Mouse (Mus musculus) left cerebral cortex, postnatal 25 days (tissue): ENCODE data around the gene Erg. TPM values are rescaled to one million over a fixed set of nuclear protein-coding genes. Genes with fewer than 3 reads are reported as not detected.

Experiments used
- DNase-seq, 2 experiments: peaks; one replicate each; pipeline ENCODE4 v3.0.0; 2022; ENCODE audit warnings: low spot score in 2 of 2, mixed read lengths in 1 of 2
- intact Hi-C: fragments of 180-260 bp; cut with DNase I; formaldehyde crosslinking; loops from one replicate; pipeline ENCODE4 v1.15.1; 2025
- total RNA-seq, 2 experiments: library from RNA; stranded (reverse); gene quantifications; 2 replicates each; pipeline ENCODE4 v1.2.3; 2021

Erg gene
- total RNA-seq, 2 experiments from 2014 or later: 4.2 to 6.4 TPM

DNA sequence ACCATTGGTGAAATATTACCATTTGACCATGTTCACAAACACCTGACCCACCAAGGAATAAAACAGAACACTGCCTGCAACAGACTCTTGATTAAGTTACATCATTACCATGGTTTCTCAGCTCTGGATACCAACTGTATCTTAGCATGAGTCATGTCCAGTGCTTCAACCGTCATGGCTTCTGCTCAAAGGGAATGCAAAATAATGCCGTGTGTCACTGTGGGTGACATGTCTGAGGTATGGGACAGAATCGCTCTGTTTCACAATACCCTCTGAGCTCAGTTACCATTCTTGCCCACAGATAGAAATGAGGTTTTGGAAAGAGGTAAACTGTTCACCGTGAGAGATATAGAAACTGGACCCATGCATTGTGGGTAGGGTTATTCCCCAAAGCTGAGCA lies 170.5 kb downstream of the Erg start:
- intact Hi-C loops: no loop called here
- DNase-seq: no peak

- DNase-seq: no peak
- intact Hi-C loops: no loop called here
Measured at GRCm38 (mm10) chr16:95415372-95415771, 171.0 kb downstream of the Erg start.

- intact Hi-C loops: no loop called here
- DNase-seq: peak in 1 of 2 experiments; percentile 35
Measured at GRCm38 (mm10) chr16:95413401-95413959, 172.9 kb downstream of the Erg start.

DNA sequence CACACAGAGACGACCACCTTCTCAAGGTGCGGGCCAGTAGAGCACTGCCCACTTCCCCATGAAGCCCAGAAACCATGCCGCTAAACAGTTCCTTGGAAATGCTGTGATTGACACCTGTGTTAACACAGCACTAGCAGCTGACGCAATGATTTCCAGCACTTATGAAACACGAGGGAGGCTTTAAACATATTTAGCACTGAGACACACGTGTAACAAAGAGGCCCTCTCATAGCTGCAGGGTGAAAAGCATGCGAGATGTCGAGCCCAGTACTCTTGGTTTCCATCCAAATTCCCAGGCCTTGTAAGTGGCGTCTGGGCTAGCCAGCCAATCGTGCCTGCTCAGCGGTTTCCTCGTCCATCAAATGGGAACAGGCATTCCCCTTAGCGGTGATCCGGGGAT lies 178.3 kb downstream of the Erg start:
- intact Hi-C loops: no loop called here
- peak in 1 of 2 experiments; percentile 39 for DNase-seq

DNA sequence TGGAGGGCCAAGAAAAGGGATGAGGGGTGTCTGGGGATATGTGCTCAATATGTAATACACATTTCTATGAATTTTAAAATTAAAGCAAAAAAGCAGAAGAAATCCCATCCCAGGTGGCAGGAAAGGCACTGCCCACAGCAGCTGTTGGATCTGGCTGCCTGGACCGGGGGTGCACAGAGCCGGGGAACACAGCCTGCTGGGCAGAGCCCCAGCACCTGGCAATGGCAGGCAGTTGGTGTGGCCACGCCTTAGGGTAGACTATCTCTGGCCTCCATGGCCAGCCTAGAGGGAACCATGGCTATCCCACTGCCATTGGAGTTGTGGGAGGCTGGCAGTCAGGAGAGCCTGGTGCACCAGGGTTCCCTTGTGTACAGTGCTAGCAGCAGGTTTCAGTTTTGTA lies 180.9 kb downstream of the Erg start:
- intact Hi-C loops: no loop called here
- DNase-seq: no peak

- no peak for DNase-seq
- intact Hi-C loops: no loop called here
Measured at GRCm38 (mm10) chr16:95403453-95403852, 182.9 kb downstream of the Erg start.

DNA sequence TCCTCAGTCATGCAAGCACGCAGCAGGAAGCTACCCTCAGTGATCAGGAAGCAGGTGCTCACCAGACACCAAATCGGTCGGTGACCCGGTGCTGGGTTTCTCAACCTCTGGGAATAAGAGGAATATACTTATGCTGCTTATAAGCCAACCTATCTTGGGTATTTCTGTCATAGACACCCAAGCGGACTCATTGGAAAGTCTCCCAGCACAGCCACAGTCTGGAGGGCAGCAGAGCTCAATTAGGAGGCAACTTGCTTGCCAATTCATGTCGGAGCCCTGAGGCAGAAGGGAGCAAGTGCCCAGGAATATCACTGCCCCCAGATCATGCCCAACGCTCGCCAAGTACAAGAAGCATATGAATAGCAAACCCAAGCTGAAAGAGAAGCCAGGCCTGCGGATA lies 184.5 kb downstream of the Erg start:
- intact Hi-C loops: no loop called here
- no peak for DNase-seq

- DNase-seq: peak; percentile 36 to 82
- intact Hi-C loops: no loop called here
Measured at GRCm38 (mm10) chr16:95398761-95399343, 187.5 kb downstream of the Erg start.

DNA sequence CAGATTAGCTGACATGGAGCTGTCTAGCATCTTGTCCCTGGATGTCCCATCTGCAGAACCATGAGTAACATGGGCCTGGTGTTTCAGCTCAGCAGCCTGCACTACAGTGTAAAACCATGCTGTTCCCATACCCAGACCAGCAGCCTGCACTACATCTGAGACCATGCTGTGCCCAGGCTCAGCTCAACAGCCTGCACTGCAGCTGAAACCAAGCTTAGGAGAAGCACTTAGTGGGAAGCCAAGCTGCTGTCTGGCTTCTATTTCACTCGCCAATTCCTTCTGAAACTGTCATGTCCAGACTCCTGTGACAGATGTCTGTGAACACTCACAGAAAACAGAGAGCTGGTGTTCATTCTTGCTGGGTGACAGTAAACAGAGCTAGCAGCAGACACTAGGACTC lies 195.6 kb downstream of the Erg start:
- DNase-seq: no peak
- intact Hi-C loops: no loop called here

DNA sequence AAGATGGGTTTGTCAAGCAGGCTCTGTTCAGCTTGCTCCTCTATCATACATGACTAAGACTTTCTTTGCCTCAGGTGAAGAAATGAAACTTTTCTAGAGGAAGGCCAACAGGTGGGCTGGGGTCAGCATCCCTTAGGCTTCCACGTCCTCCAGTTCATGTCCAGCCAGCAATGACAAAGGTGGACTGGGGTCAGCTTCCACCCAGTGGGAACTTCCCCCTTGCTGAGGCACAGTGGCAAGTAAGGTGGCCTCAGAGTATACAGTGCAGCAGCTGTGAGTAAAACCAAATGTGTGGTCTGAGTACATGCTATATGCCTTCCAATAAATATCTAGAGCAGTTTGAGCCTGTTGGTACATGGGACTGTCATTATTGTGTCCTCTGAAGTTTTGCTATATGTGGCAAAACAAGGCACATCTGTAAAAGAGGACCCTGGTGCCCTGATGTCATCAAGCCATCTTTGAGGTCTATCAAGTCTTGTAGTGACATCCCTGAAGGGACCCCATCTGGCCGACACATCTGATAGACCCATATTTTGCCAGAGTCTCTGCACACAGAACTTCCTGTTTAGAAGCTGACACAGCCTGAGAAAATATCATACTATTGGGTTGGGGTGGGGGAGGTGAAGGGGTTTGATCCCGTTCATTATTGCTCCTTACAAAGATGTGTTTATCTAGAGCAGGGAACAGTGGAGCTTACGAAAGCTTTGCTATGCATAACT lies 197.4 kb downstream of the Erg start:
- DNase-seq: no peak
- intact Hi-C loops: no loop called here

DNA sequence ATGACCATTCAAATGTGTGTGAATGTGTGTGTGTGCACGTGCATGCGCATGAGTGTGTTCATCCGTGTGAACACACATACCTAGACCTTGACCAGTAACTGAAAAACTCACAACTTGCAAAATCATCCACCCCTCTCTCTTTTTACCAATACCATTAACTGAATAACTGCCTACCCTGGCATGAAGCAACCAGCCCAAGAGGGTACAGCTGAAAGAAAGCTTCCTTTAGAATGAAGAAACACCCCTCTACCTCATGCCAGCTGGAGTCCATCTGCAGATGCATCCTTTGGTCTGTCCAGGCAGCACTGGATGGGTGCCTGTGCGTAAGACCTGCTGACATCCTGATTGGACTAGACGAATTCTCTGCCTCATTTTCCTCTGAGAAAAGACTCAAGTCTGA lies 198.1 kb downstream of the Erg start:
- intact Hi-C loops: no loop called here
- no peak for DNase-seq

GRCm38 (mm10) chr16:95387008-95387407 lies 199.4 kb downstream of the Erg start:
- intact Hi-C loops: no loop called here
- DNase-seq: no peak

DNA sequence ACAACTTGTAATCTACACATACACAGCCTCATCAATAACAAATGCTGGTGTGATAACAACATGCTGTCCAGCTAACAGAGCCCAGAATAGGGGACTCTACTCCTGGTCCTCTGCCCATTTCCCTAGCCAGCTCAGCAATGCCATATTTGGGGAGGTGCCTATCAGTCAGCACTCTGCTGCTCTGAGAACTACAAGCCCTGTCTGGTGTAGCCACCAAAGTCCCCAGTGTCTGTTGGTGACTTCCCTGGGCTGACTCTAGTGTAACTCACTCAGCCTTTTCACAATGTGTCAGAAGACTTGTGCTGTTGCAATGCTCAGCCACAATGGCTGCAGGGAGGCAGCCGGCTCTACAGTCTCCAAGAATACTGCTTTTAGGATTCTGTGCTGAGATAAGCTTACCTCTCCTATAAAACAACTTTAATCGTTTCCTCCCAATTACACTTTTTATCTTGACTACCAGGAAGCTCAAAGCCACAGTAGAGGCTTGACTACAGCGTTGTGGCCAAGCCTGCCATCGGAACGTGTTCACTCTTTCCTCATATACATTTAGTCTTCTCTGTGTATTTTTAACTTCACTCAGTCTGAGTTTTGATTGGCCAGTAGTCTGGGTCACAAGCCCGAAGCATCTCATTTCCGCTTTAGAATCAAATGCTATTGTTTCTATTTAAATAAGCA lies 201.0 kb downstream of the Erg start:
- intact Hi-C loops: no loop called here

DNA sequence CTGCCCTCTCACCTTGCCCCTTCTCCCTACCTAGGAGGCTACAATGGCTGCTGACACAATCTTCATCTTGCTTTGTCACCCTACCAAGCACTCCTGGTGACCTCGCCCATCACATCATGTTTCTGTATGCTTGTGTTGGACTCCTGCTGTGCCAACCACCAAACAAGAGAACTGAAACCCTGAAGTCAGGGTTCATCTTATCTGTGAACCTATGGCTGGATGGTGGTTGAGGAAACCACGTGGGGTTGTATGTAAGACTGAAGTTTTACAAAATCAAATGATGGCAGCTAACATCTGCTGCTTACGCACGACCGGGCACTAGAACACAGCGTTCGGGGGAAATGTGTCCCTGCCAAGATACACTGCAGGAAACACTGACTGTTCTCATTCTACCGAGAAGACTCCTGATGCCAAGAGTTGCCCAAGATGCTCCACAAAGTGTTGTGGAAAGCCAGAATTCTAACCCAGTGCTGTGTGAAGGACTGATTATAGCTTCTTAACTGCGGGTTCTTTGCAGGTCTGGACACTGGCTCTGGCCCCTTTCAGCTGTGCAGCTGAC lies 201.7 kb downstream of the Erg start:
- no peak for DNase-seq
- intact Hi-C loops: no loop called here

More for the DNA sequence above, 201.0 kb downstream of the Erg start:
- DNase-seq: no peak

GRCm38 (mm10) chr16:95382251-95382650 lies 204.1 kb downstream of the Erg start:
- DNase-seq: no peak
- intact Hi-C loops: no loop called here

DNA sequence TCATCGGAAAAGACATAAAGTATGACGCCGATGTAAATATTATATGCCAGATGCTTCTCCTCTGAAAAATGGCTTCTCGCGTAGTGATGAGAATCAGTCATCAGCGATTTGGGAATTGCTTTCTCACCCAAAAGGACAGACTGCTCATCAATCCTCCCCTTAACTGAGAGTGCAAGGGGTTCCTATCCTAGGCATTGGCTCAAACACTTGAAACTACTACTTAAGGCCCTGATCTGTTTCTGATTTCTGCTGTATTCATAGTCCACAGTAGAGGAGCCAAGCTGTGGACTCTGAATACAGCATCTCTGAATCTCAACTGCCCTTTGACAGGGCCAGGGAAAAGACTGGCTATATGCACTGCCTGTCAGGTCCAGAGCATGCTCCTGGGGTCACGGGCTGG lies 209.6 kb downstream of the Erg start:
- DNase-seq: no peak
- intact Hi-C loops: no loop called here

DNA sequence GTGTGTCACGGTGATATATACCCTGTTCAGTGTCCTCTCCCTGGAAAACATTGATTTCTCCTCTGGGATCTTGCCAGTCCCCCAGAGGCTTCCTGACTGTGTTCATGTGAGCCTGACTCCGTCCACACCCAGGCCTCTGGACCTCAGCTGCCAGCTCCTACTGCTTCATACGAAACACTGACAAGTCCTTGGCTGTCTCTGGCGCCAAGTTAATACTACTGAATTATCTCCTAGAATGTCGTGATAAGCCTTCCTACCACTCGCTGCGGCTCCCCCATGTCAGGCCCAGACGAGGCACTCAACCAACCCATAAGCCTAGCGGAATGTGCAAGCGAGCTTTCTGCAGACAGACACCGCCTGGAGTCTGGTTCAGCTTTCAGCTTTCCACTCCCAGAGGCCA lies 210.0 kb downstream of the Erg start:
- no peak for DNase-seq
- intact Hi-C loops: no loop called here

- intact Hi-C loops: no loop called here
- DNase-seq: no peak
Measured at GRCm38 (mm10) chr16:95374646-95375045, 211.7 kb downstream of the Erg start.

GRCm38 (mm10) chr16:95372960-95373359 lies 213.4 kb downstream of the Erg start:
- intact Hi-C loops: no loop called here
- no peak for DNase-seq

GRCm38 (mm10) chr16:95371713-95372112 lies 214.7 kb downstream of the Erg start:
- DNase-seq: no peak
- intact Hi-C loops: no loop called here
